Mouse (Mus musculus): ENCODE data around the gene Mau2. TPM values are rescaled to one million over a fixed set of nuclear protein-coding genes. Genes with fewer than 3 reads are reported as not detected.

Gene Mau2
- 121 TPM for total RNA-seq (2023)

DNA sequence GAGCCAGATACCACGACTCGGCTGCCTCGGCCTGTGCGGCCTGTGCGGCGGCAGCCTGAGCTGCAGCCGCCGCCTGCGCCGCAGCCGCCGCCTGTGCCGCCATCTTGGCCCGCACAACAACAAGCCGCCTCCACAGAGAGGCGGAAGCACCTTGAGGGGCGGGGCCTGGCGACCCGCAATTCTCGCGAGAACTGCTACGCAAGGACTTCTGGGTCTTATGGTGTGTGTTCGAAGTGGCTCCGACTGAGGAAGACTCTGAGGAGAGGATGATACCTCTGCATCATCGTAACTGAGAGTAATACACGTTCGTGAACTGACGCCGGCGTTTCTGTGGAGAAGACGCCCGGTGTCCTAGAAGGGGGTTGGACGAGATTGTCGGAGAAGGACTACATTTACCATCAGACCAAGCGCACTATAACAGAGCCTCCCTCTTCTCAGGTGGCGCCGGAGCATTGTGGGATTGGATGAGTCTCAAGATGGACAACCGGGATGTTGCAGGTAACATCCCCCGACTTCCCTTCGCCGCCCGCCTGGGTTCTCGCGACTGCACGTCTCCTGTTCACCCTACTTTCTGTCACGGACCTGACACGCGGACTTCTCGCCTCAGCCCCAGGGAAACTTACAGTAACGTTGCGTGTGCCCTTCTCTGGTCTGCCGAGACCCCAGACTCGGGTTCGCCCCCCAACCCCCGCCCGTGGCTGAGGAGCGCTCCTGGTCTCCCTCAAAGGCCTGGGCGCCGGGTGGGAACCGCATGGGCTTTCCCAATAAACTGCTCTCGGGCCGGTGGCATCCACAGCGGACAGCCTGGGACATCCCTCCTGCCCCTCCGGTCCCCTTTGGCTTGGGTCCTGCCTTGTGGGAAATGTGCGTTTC lies at the start of gene Mau2, which contains the start of gene Sugp1:
Gene Mau2, minus strand, starts transcription at position 152 of the 873 bp plus-strand sequence.
Gene Sugp1, plus strand, starts transcription at position 231 of the 873 bp plus-strand sequence.

DNA sequence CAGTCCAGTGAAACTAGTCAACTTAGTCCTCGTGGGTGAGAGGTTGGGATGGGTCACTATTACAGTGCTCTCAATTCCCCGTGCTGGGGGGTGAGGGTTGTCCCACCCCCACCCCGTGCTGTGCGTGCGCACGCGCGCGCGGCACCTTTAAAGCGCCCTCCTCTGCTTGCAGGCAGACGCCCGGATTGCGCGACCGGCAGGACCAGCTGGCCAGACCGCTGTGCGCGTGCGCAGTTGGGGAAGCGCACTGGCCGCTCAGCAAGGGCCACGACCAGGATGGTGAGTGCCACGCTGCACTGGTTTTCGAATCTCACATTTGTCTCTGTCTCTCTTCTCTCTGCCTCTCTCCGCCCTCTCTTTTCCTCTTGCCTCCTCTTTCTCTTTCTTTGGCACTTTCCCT lies 40.8 kb upstream of the Mau2 start, which contains the start of gene Hapln4:
Gene Hapln4, plus strand, starts transcription at position 173 of the 400 bp plus-strand sequence.

DNA sequence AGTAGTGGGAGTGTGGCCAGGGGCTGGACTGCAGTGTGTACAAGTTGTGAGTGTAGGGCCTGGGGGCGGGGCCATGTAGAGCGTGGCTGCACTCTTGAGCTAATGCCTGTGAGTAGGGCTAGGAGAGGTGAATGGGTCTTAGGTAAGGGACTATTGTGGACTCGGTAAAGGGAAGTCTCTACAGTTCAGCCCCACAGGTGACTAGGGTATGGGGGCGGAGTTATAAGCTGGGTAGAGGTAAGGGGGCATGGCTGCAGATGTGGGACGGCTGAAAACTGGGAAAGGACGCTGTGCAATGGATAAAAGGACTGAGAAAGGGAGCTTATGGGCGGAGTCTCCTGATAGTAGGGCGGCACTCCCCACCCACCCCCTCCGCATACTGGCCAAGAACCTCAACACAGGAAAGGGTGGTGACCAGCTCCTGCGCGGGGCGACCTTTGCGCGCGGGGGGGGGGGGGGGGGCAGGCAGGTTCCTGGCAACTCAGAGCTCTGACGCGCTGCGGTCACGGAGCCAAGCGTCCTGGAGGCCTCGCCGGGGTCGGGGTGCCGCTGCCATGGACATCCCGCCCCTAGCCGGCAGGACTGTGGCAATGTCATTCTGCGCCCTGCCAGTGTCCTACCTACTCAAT lies 30.0 kb upstream of the Mau2 start, which contains the start of gene Tm6sf2:
Gene Tm6sf2, plus strand, starts transcription at position 484 of the 629 bp plus-strand sequence.

DNA sequence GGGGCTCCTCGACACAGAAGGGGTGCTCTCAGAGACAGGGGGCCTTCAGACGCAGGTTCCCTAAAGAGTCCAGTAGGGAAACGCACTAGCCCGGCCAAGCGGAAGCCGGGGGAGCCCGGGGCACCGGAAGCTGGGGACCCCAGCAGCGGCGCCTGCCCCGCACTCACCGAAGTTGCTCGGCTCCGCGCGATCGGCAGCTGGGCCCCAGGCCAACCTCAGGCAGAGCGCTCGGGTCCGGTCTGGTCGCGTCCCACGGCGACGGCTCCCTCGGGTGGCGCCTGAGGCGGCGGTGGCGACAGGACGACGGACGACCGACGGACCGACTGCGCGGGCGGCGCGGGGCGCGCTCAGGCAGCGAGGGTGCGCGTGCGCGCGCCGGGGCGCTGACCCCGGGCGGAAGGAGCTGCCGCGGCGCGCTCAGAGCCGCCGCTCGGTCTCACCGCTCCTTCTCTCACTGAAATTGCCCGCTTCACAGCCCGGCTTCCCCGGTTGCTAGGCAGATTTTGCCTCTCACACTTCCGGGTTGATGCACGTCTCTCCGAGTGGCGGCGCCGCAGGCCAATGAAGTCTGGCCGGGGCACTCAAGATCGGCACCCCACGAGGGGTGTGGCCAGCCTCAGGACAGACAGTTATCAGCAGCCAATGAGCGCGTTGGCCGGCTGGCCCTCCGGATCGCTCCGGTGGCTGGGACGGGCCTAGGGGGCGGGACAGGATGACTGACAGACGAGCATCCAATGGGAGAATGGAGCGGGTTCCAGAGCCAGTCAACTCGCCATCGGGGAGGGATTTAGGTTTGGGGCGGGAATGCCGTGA lies 46.6 kb downstream of the Mau2 start, which contains the start of gene Gatad2a:
Gene Gatad2a, minus strand, starts transcription at position 609 of the 813 bp plus-strand sequence.

Other genes starting within 250 kb of the Mau2 start
- 220 TPM for gene Gmip, start 234.1 kb downstream of the Mau2 start, total RNA-seq (2023)
- gene Lpar2, start 220.3 kb downstream of the Mau2 start, total RNA-seq (2023), result 2.7 TPM
- gene Pbx4, start 210.2 kb downstream of the Mau2 start, total RNA-seq (2023), result 4.5 TPM
- not detected for gene Cilp2, start 155.0 kb downstream of the Mau2 start, total RNA-seq (2023)
- 0.52 TPM for gene Tssk6, start 140.6 kb downstream of the Mau2 start, total RNA-seq (2023)
- gene Ndufa13, start 140.2 kb downstream of the Mau2 start, total RNA-seq (2023), result 54.0 TPM
- not detected for gene Yjefn3, start 140.0 kb downstream of the Mau2 start, total RNA-seq (2023)
- gene Gatad2a, start 46.4 kb downstream of the Mau2 start, total RNA-seq (2023), result 132 TPM
- 50.4 TPM for gene Sugp1, start 79 bp upstream of the Mau2 start, total RNA-seq (2023)
- not detected for gene Tm6sf2, start 30.2 kb upstream of the Mau2 start, total RNA-seq (2023)
- not detected for gene Hapln4, start 40.7 kb upstream of the Mau2 start, total RNA-seq (2023)
- gene Ncan, start 78.1 kb upstream of the Mau2 start, total RNA-seq (2023), result not detected
- gene Nr2c2ap, start 88.6 kb upstream of the Mau2 start, total RNA-seq (2023), result 32.8 TPM
- gene Rfxank, start 96.4 kb upstream of the Mau2 start, total RNA-seq (2023), result 24.6 TPM
- gene Borcs8, start 96.8 kb upstream of the Mau2 start, total RNA-seq (2023), result 55.0 TPM
- 3.0 TPM for gene Mef2b, start 97.0 kb upstream of the Mau2 start, total RNA-seq (2023)
- gene Tmem161a, start 129.6 kb upstream of the Mau2 start, total RNA-seq (2023), result 41.8 TPM
- gene Slc25a42, start 169.6 kb upstream of the Mau2 start, total RNA-seq (2023), result 11.4 TPM
- 58.6 TPM for gene Sugp2, start 191.5 kb upstream of the Mau2 start, total RNA-seq (2023)
- 11.6 TPM for gene Armc6, start 191.7 kb upstream of the Mau2 start, total RNA-seq (2023)
- gene Homer3, start 240.1 kb upstream of the Mau2 start, total RNA-seq (2023), result 6.5 TPM